Mouse (Mus musculus) heart, adult 2 months (tissue): Measurements from ENCODE around the gene Pou6f1.
A peak's percentile ranks its signal among the peaks of the same experiment; 100 is the strongest.

Experiments used
- CTCF ChIP-seq: fragments of 200-600 bp; IDR thresholded peaks from 2 replicates; pipeline ENCODE4 v1.8.1; 2022; ENCODE audit warnings: antibody characterized with exemption, mild to moderate bottlenecking, moderate library complexity
- EP300 ChIP-seq: fragments of 200-500 bp; IDR thresholded peaks from 2 replicates; pipeline ENCODE4 v1.6.1; 2011; ENCODE audit warnings: low read depth, low read length, control low read depth; ENCODE audit not compliant: insufficient read depth

DNA sequence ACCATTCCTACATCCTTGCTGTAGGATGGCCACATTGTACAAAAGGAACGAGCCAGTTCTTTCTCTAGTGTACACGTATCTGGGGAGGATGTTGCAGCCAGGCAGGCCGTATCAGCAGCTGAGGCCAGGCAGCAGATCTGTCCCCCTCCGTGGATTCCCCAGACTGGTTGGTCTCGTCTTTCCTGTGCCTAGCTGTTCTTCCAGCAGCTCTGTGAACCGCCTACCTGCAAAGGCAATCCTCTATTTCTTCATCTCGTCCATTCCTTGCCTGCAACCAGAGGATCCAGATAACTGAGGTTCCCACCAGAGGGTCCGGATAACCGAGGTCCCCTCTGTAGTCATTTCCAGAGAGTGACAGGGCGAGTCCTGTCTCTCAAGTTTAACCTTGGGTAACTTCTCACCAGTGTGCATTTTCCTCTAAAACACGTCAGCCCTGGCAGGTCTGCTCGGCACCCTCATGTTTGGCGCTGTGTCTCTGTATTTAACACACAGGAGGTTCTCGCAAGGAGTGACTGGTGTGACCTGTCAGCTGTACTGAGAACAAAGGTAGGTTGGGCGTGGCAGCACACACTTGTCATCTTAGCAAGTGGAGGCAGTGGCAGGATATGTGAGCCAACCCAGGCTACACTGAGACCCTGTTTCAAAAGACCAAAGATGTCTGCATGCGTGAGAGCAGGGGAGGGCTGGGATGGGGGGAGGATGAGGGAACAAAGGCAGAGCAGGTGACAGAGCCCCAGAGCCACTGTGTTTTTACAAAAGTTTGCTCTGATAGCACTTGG, 40.4 kb upstream of the Pou6f1 start:
- TF ChIP-seq CTCF (no peak), EP300 (0 out of 2 replicates have a peak, but pooled peaks have one; percentile 2)
